Mouse (Mus musculus): ENCODE results near the gene Runx3. TPM values are rescaled to one million over a fixed set of nuclear protein-coding genes. Genes with fewer than 3 reads are reported as not detected.

Runx3 gene
- polyA plus RNA-seq, 1 experiment from 2014 or later: 0.17 TPM

- Histone ChIP-seq H3K4me3 (ENCODE audit: low read depth, low read length) (no peak overlapping the region), H3K27ac (ENCODE audit: low read depth, low read length) (no peak overlapping the region), H3K9ac (ENCODE audit: low read depth, low read length) (no peak overlapping the region), H3K4me2 (replicated peaks; ENCODE audit: low read depth) (no peak overlapping the region), H3K27me3 (replicated peaks; ENCODE audit: control insufficient read depth, insufficient read depth, low read length) (no peaks in the 10 kb centered on the region), H3K36me3 (ENCODE audit: control insufficient read depth, insufficient read depth) (no peaks in the 10 kb centered on the region), H3K4me1 (replicated peaks; ENCODE audit: control insufficient read depth, insufficient read depth, low read length) (no peaks in the 10 kb centered on the region), H3K9me3 (ENCODE audit: control insufficient read depth) (no peaks in the 10 kb centered on the region)
- ATAC-seq: no peak
- no peak for TF ChIP-seq CTCF (IDR thresholded peaks at IDR 0.05; ENCODE audit: low read depth)
- 45% methylated on average over 3 of the region's 3 CpGs for WGBS
Observed at GRCm38 (mm10) chr4:135092871-135093270, 27.6 kb upstream of the Runx3 start.

- no peaks in the 10 kb centered on the region for H3K27me3 ChIP-seq (replicated peaks; ENCODE audit: control insufficient read depth, insufficient read depth, low read length)
- H3K4me3 ChIP-seq (ENCODE audit: low read depth, low read length): no peak overlapping the region
- H3K4me1 ChIP-seq (replicated peaks; ENCODE audit: control insufficient read depth, insufficient read depth, low read length): no peaks in the 10 kb centered on the region
- TF ChIP-seq CTCF (IDR thresholded peaks at IDR 0.05; ENCODE audit: low read depth): no peak
- no peaks in the 10 kb centered on the region for H3K9me3 ChIP-seq (ENCODE audit: control insufficient read depth)
- no peak overlapping the region for H3K9ac ChIP-seq (ENCODE audit: low read depth, low read length)
- H3K27ac ChIP-seq (ENCODE audit: low read depth, low read length): no peak overlapping the region
- H3K36me3 ChIP-seq (ENCODE audit: control insufficient read depth, insufficient read depth): no peaks in the 10 kb centered on the region
- ATAC-seq: no peak
- WGBS: 75% methylated on average over 8 of the region's 8 CpGs
- H3K4me2 ChIP-seq (replicated peaks; ENCODE audit: low read depth): no peak overlapping the region
Observed at GRCm38 (mm10) chr4:135095693-135096092, 24.8 kb upstream of the Runx3 start.

GRCm38 (mm10) chr4:135097910-135098891 is 22.3 kb upstream of the Runx3 start:
- H3K36me3 ChIP-seq (ENCODE audit: control insufficient read depth, insufficient read depth): no peaks in the 10 kb centered on the region
- H3K9ac ChIP-seq (ENCODE audit: low read depth, low read length): no peak overlapping the region
- no peak for TF ChIP-seq CTCF (IDR thresholded peaks at IDR 0.05; ENCODE audit: low read depth)
- no peak for ATAC-seq
- no peak overlapping the region for H3K4me2 ChIP-seq (replicated peaks; ENCODE audit: low read depth)
- WGBS: 83% methylated on average over 17 of the region's 17 CpGs
- no peaks in the 10 kb centered on the region for H3K4me1 ChIP-seq (replicated peaks; ENCODE audit: control insufficient read depth, insufficient read depth, low read length)
- H3K4me3 ChIP-seq (ENCODE audit: low read depth, low read length): no peak overlapping the region
- H3K27ac ChIP-seq (ENCODE audit: low read depth, low read length): no peak overlapping the region
- H3K27me3 ChIP-seq (replicated peaks; ENCODE audit: control insufficient read depth, insufficient read depth, low read length): peaks cover 3% of the 10 kb centered on the region; the same call in 1 of the 2 replicates
- no peaks in the 10 kb centered on the region for H3K9me3 ChIP-seq (ENCODE audit: control insufficient read depth)

- no peak for ATAC-seq
- Histone ChIP-seq H3K4me2 (replicated peaks; ENCODE audit: low read depth) (no peak overlapping the region), H3K4me1 (replicated peaks; ENCODE audit: control insufficient read depth, insufficient read depth, low read length) (no peaks in the 10 kb centered on the region), H3K36me3 (ENCODE audit: control insufficient read depth, insufficient read depth) (no peaks in the 10 kb centered on the region), H3K9me3 (ENCODE audit: control insufficient read depth) (no peaks in the 10 kb centered on the region), H3K27me3 (replicated peaks; ENCODE audit: control insufficient read depth, insufficient read depth, low read length) (peaks cover 3% of the 10 kb centered on the region; the same call in 1 of the 2 replicates), H3K9ac (ENCODE audit: low read depth, low read length) (no peak overlapping the region), H3K27ac (ENCODE audit: low read depth, low read length) (no peak overlapping the region), H3K4me3 (ENCODE audit: low read depth, low read length) (no peak overlapping the region)
- WGBS: 48% methylated on average over 13 of the region's 13 CpGs
- no peak for TF ChIP-seq CTCF (IDR thresholded peaks at IDR 0.05; ENCODE audit: low read depth)
Observed at GRCm38 (mm10) chr4:135102019-135102740, 18.3 kb upstream of the Runx3 start.

GRCm38 (mm10) chr4:135102761-135103160 is 17.7 kb upstream of the Runx3 start:
- no peak for ATAC-seq
- Histone ChIP-seq H3K4me1 (replicated peaks; ENCODE audit: control insufficient read depth, insufficient read depth, low read length) (no peaks in the 10 kb centered on the region), H3K9ac (ENCODE audit: low read depth, low read length) (no peak overlapping the region), H3K36me3 (ENCODE audit: control insufficient read depth, insufficient read depth) (no peaks in the 10 kb centered on the region), H3K27me3 (replicated peaks; ENCODE audit: control insufficient read depth, insufficient read depth, low read length) (peaks cover 3% of the 10 kb centered on the region; the same call in 1 of the 2 replicates), H3K27ac (ENCODE audit: low read depth, low read length) (no peak overlapping the region), H3K4me2 (replicated peaks; ENCODE audit: low read depth) (no peak overlapping the region), H3K4me3 (ENCODE audit: low read depth, low read length) (no peak overlapping the region), H3K9me3 (ENCODE audit: control insufficient read depth) (no peaks in the 10 kb centered on the region)
- no peak for TF ChIP-seq CTCF (IDR thresholded peaks at IDR 0.05; ENCODE audit: low read depth)
- WGBS: 22% methylated on average over 4 of the region's 4 CpGs

- no peak overlapping the region for H3K9ac ChIP-seq (ENCODE audit: low read depth, low read length)
- ATAC-seq: no peak
- no peak overlapping the region for H3K27ac ChIP-seq (ENCODE audit: low read depth, low read length)
- 32% methylated on average over 5 of the region's 5 CpGs for WGBS
- H3K9me3 ChIP-seq (ENCODE audit: control insufficient read depth): no peaks in the 10 kb centered on the region
- no peak overlapping the region for H3K4me3 ChIP-seq (ENCODE audit: low read depth, low read length)
- H3K4me1 ChIP-seq (replicated peaks; ENCODE audit: control insufficient read depth, insufficient read depth, low read length): no peaks in the 10 kb centered on the region
- peaks cover 3% of the 10 kb centered on the region; the same call in 1 of the 2 replicates for H3K27me3 ChIP-seq (replicated peaks; ENCODE audit: control insufficient read depth, insufficient read depth, low read length)
- H3K36me3 ChIP-seq (ENCODE audit: control insufficient read depth, insufficient read depth): no peaks in the 10 kb centered on the region
- no peak overlapping the region for H3K4me2 ChIP-seq (replicated peaks; ENCODE audit: low read depth)
- no peak for TF ChIP-seq CTCF (IDR thresholded peaks at IDR 0.05; ENCODE audit: low read depth)
Observed at GRCm38 (mm10) chr4:135103800-135104199, 16.7 kb upstream of the Runx3 start.
